Mouse (Mus musculus) erythroblast, embryonic 14.5 days (primary cell): ENCODE results near the gene B3gnt6.
"Not testable (repeated sequence)": the region's sequence is repeated elsewhere in the genome, so short reads cannot be mapped to it uniquely, and the experiment has no call there.

ENCODE experiments used
- GATA1 ChIP-seq: IDR thresholded peaks from 2 replicates; pipeline ENCODE4 v1.6.1; 2012; ENCODE audit warnings: low read length, inconsistent platforms, mixed read lengths
- TAL1 ChIP-seq: IDR thresholded peaks from 3 replicates; pipeline ENCODE4 v1.6.1; 2012; ENCODE audit warnings: low read length, inconsistent platforms, mixed read lengths

- not testable (repeated sequence) for TF ChIP-seq GATA1, TAL1
Observed at GRCm38 (mm10) chr7:98187332-98187731, 11.9 kb downstream of the B3gnt6 start.
